Mouse (Mus musculus) testis, adult 2 months (tissue): ENCODE results near the gene Matk.

ENCODE experiments used
- CTCF ChIP-seq: fragments of 200-500 bp; IDR thresholded peaks from 2 replicates; pipeline ENCODE4 v1.5.1; 2012; ENCODE audit warnings: low read depth, mild to moderate bottlenecking, inconsistent platforms, low read length, moderate library complexity; ENCODE audit not compliant: control insufficient read depth, insufficient read depth, insufficient replicate concordance
- POLR2A ChIP-seq: fragments of 200-500 bp; IDR thresholded peaks from 2 replicates; pipeline ENCODE4 v1.6.1; 2012; ENCODE audit warnings: low read depth, mild to moderate bottlenecking, inconsistent platforms, low read length, moderate library complexity; ENCODE audit not compliant: control insufficient read depth

DNA sequence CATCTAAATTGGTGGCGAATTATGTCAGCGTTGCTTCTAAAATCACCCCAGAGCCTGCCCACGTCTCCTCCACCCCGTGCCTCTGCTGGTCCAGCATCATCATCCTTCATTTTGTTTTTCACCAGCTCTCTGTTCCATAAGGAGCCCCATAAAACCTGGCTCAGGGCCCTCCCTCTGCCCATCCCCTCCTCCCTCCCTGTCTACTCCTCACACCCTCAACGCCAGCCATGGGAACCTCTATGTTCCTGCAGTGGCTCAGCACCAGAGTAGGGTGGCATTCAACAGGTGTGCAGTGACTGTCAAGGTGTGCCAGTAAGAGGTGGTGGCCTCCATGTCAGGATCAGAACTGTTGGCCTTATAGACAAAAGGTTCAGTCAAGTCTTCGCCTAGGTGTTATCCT is 42.5 kb downstream of the Matk start:
- TF ChIP-seq CTCF, result no peak
- no peak for TF ChIP-seq POLR2A
